16 mouse cellular contexts compared by ENCODE assay signal in the genomic region with DNA sequence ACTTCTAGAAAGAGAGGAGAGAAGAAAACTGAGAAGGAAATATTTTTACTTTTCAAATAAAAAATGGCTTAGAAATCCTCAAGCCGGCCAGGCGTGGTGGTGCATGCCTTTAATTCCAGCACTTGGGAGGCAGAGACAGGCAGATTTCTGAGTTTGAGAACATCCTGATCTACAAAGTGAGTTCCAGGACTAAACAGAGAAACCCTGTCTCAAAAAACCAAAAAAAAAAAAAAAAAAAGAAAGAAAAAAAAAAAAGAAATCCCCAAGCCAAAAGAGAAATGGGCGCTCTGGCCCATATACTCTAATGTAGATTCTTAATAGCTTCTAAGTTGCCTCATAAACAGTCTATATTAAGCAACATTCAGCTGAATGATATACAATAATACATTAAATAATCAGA.
DNase-seq lines count a peak whose midpoint lies in the region.
"Had no signal": no experiment of that assay in that cellular context is flagged by ENCODE, and none has a peak within 500 bp of the region (broad histone marks: within the 10 kb centered on the region; RNA-seq: fewer than 3 reads in every experiment).

No protein-coding gene starts in this region.

- intact Hi-C loops in left cerebral cortex, postnatal 25 days (cut with DNase I): no loop called here

- DNase-seq in embryo, embryonic 11.5 days (ENCODE audit: low read depth, low spot score): peak; percentile 7
- DNase-seq in embryo, embryonic 9.5 days (ENCODE audit: extremely low spot score): no peak
- DNase-seq in MEL-GATA-1-ER (ENCODE audit: extremely low read depth, low read depth): peak; percentile 76
- peak; percentile 74 for DNase-seq in c-Kit-positive CD71-positive TER-119-negative erythroid progenitor cells, embryonic 14.5 days (ENCODE audit: low read depth)
- DNase-seq in naive thymus-derived CD4-positive, alpha-beta T cell, adult 2 months (ENCODE audit: low read depth): peak; percentile 69
- no peak for DNase-seq in gastrocnemius, postnatal 25 days
- no peak for DNase-seq in urinary bladder, postnatal 25 days (ENCODE audit: low spot score)
- DNase-seq in left cerebral cortex, postnatal 25 days (ENCODE audit: low spot score in 2 of 2): no peak
- DNase-seq: adrenal gland, postnatal 36 days; cerebellum, adult 11 months; cerebellum, postnatal 25 days; heart, adult 11 months; heart, postnatal 4 days; kidney, adult 8-10 months; kidney, postnatal 4 days; liver, embryonic 13.5 days had no signal

Comparison
In these comparisons a context has a peak if more than half of its experiments do, and no peak if none do; other contexts are left out.
1. DNase-seq: peak in embryo, embryonic 11.5 days (single experiment), MEL-GATA-1-ER (single experiment), c-Kit-positive CD71-positive TER-119-negative erythroid progenitor cells, embryonic 14.5 days (single experiment) and naive thymus-derived CD4-positive, alpha-beta T cell, adult 2 months (single experiment); none in embryo, embryonic 9.5 days (single experiment), gastrocnemius, postnatal 25 days (single experiment), urinary bladder, postnatal 25 days (single experiment) and left cerebral cortex, postnatal 25 days (0 of 2).